Mouse (Mus musculus) midbrain, embryonic 11.5 days (tissue): ENCODE measurements around the gene Crim1. TPM values are rescaled to one million over a fixed set of nuclear protein-coding genes. Genes with fewer than 3 reads are reported as not detected.

Source experiments
- ATAC-seq: fragments of 200-750 bp; cut with Nextera tagmentation; 2 replicates; pipeline ENCODE4 v1.8.0; 2017; ENCODE audit warnings: moderate TSS enrichment, moderate library complexity; ENCODE audit not compliant: low FRiP score
- DNase-seq: peaks from one replicate; pipeline ENCODE4 v3.0.0; 2015; ENCODE audit warnings: low spot score; ENCODE audit errors: missing footprints
- H3K27ac ChIP-seq: fragments of 300-500 bp; sonication (generic); 2 replicates; pipeline ENCODE4 v1.5.1; 2014; ENCODE audit warnings: low read depth, low read length
- H3K27me3 ChIP-seq: fragments of 300-500 bp; sonication (generic); 2 replicates; pipeline ENCODE4 v1.6.1; 2014; ENCODE audit warnings: mild to moderate bottlenecking, low read length, moderate library complexity, mixed read lengths; ENCODE audit not compliant: control insufficient read depth, insufficient read depth
- H3K36me3 ChIP-seq: fragments of 300-500 bp; sonication (generic); 2 replicates; pipeline ENCODE4 v1.6.1; 2014; ENCODE audit warnings: mild to moderate bottlenecking, low read length, moderate library complexity, mixed read lengths; ENCODE audit not compliant: control insufficient read depth, insufficient read depth
- H3K4me1 ChIP-seq: fragments of 300-500 bp; sonication (generic); 2 replicates; pipeline ENCODE4 v1.6.1; 2014; ENCODE audit warnings: low read length; ENCODE audit not compliant: control insufficient read depth, insufficient read depth
- H3K4me2 ChIP-seq: fragments of 300-500 bp; sonication (generic); 2 replicates; pipeline ENCODE4 v1.6.1; 2014; ENCODE audit warnings: mild to moderate bottlenecking, moderate library complexity
- H3K4me3 ChIP-seq: fragments of 300-500 bp; sonication (generic); 2 replicates; pipeline ENCODE4 v1.5.1; 2014; ENCODE audit warnings: low read depth, low read length
- H3K9ac ChIP-seq: fragments of 300-500 bp; sonication (generic); 2 replicates; pipeline ENCODE4 v1.6.1; 2014; ENCODE audit warnings: low read length
- H3K9me3 ChIP-seq: fragments of 300-500 bp; sonication (generic); 2 replicates; pipeline ENCODE4 v1.6.1; 2016; ENCODE audit warnings: low read length; ENCODE audit not compliant: control insufficient read depth
- WGBS: fragments of 180-500 bp; shearing (Covaris S2); extraction: QIAGEN DNeasy Blood & Tissue Kit; methylation state at CpG from one replicate; pipeline ENCODE4 v1.1.7; 2014; 5-methylcytosine and 5-hydroxymethylcytosine counted together
- polyA plus RNA-seq: library from polyadenylated mRNA; unstranded; fragments of >200 nt; fragmentation: Nextera tagmentation; extraction: Ambion mirVana; gene quantifications from 2 replicates; pipeline ENCODE4 v1.2.1, GENCODE M21; 2014

Crim1 gene
- polyA plus RNA-seq, 1 experiment from 2014 or later: 4.4 TPM

DNA sequence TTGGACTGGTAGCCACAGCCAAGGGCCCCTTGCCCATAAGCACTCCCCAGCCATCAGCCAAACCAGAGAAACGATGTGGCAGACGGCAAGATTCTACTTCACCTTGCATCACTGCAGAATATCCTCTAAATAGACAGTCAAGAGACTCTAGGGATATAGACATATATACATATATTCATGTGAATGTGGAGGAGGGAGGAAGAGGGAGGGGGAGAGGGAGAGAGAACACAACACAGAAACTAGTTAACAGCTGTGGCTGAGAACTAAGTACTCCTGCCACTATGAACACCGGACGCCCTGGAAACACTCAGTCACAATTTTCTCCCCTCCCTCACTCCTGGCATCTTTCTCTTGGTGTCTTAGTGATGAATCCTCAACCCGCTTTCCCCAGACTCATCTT lies 189.5 kb downstream of the Crim1 start:
- Histone ChIP-seq H3K27me3 (no peaks in the 10 kb centered on the region), H3K4me1 (no peaks in the 10 kb centered on the region), H3K36me3 (no peaks in the 10 kb centered on the region), H3K9me3 (no peaks in the 10 kb centered on the region), H3K4me3 (no peak overlapping the region), H3K4me2 (no peak overlapping the region), H3K27ac (no peak overlapping the region), H3K9ac (no peak overlapping the region)
- ATAC-seq: no peak
- WGBS: 93% methylated on average over 5 of the region's 5 CpGs
- DNase-seq: no peak

DNA sequence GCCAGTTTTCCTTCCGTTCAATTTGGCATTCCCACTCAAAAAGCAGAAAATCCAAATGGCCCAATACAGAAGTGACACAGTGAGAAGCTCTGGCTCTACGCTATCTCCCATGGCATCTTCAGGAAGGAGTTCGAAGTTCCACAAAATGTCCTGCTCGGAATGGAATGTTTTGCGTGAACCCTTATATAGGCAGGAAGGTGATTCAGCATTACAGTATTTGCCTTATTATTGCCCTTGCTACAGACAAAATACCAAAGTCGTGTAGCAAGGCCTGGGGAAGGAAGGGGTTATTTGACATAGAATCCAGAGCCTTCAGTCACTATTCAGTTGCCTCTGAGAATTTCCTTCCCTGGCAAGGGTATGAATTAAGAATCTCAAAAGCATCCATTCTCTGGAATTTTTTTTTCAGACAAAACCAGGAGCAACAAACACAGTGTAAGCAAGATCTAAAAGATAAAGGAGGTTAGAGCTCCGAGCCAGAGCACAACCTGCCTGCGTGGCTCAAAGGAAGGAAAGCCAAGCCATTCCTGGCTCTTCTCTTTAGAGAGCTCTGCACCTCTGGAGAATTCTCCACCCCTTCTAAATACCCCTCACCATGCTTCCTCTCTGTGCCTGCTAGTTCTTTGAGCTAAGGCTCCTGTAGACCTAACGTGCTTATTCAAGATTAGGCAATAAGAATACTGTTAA lies 192.5 kb downstream of the Crim1 start:
- no peak overlapping the region for H3K4me2 ChIP-seq
- no peak overlapping the region for H3K27ac ChIP-seq
- H3K36me3 ChIP-seq: no peaks in the 10 kb centered on the region
- WGBS: 87% methylated on average over 9 of the region's 9 CpGs
- H3K27me3 ChIP-seq: no peaks in the 10 kb centered on the region
- H3K9ac ChIP-seq: no peak overlapping the region
- H3K4me1 ChIP-seq: no peaks in the 10 kb centered on the region
- no peaks in the 10 kb centered on the region for H3K9me3 ChIP-seq
- no peak for DNase-seq
- no peak overlapping the region for H3K4me3 ChIP-seq
- ATAC-seq: no peak

DNA sequence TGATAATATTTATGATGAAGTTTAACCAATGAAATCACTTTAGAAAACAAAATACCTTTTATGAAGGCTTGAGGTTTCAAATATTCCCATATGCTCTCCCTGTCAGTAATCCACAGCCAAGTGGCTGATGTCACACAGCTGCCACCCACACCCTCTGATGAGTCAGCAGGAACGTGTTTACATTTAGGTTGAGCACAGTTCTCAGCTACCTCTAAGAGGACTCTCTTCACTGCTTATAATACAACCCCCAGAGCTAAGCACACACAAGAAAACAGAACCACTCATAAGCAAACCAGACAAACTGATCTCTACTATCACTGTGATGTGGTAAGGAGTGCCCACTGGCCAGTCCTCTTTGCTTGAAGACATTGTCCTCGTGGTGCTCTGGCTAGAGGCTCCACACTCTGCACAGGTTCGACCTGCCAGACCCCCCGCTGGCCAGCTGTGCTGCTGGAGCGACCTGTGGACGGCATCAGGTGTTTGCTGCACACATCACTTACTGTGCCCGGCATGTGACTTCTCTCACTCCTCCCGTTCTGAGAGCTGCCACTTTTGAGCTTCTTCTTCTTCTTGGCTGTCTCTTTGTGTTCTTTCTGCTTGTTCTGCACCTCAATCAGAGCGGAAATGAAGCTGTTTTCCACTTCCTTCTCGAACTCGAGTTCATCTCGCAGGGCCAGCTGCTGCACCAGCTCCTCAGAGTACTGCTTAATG lies 200.2 kb downstream of the Crim1 start:
- Histone ChIP-seq H3K36me3 (peaks cover 3% of the 10 kb centered on the region; the same call in 1 of the 2 replicates), H3K4me1 (peaks cover 2% of the 10 kb centered on the region), H3K4me2 (no peak overlapping the region), H3K27me3 (no peaks in the 10 kb centered on the region), H3K9ac (no peak overlapping the region), H3K27ac (no peak overlapping the region), H3K9me3 (no peaks in the 10 kb centered on the region), H3K4me3 (no peak overlapping the region)
- ATAC-seq: no peak
- no peak for DNase-seq
- 85% methylated on average over 12 of the region's 12 CpGs for WGBS

DNA sequence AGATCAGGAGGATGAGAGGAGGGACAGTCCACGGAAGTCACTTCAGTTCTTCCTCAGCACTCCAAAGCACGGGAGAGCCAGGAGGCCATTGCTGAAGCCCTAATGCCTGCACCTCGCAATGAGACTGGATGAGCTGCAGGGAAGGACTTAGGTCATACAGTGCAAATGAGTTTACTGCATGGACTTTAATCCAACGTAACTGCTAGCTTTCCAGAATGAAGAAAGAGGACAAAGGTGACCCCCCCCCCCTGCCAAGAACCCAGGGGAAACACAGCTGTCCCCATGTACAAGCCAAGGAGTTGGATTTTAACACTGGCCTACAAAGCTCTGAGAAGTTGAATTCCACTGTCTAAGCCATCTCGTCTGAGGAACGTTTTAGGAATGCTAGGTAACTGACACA lies 201.3 kb downstream of the Crim1 start:
- DNase-seq (no peak), ATAC-seq (no peak)
- peaks cover 3% of the 10 kb centered on the region; the same call in 1 of the 2 replicates for H3K36me3 ChIP-seq
- H3K4me2 ChIP-seq: no peak overlapping the region
- H3K4me3 ChIP-seq: no peak overlapping the region
- 61% methylated on average over 6 of the region's 6 CpGs for WGBS
- no peak overlapping the region for H3K9ac ChIP-seq
- H3K9me3 ChIP-seq: no peaks in the 10 kb centered on the region
- peaks cover 2% of the 10 kb centered on the region for H3K4me1 ChIP-seq
- no peak overlapping the region for H3K27ac ChIP-seq
- no peaks in the 10 kb centered on the region for H3K27me3 ChIP-seq

DNA sequence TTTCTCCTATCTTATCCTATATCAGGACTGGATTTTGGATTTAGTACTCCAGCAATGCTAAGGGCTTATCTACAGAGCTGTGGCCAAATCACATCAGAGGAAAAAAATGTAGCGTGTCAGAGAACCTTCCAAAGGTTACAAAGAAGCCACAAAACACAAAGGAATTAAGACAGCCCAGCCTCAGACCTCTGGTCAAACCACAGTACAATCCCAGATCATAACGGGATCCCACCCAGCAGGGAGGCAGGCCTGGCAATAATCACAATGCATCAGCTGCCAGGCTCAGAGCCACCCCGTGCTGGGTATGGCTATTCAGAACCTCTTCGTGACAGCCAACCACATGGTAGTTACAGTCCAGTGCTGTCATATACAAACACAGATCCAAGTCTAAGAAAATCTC lies 201.7 kb downstream of the Crim1 start:
- Histone ChIP-seq H3K4me2 (no peak overlapping the region), H3K9me3 (no peaks in the 10 kb centered on the region), H3K4me1 (peaks cover 2% of the 10 kb centered on the region), H3K4me3 (no peak overlapping the region), H3K27ac (no peak overlapping the region), H3K36me3 (peaks cover 3% of the 10 kb centered on the region; the same call in 1 of the 2 replicates), H3K27me3 (no peaks in the 10 kb centered on the region), H3K9ac (no peak overlapping the region)
- WGBS: 40% methylated on average over 4 of the region's 4 CpGs
- ATAC-seq: no peak
- DNase-seq: no peak

DNA sequence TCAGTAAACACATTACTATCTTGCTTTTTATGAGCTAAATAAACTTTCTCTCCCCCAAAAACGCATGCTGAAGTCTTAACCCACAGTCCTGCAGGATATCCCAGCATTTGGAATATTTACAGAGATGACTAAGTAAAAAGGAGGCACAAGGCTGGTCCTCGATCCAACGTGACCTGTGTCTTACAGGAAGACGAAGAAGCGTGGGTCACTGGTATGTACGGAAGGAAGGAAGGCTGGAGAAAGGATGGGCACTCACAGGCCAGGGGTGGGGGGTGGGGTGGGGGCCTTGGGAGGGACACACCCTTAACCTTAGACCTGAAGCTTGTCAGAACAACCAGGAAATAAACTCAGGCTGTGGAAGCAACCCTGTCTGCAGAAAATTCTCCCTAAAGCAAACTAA lies 202.1 kb downstream of the Crim1 start:
- peaks cover 3% of the 10 kb centered on the region; the same call in 1 of the 2 replicates for H3K36me3 ChIP-seq
- H3K4me3 ChIP-seq: no peak overlapping the region
- H3K4me2 ChIP-seq: no peak overlapping the region
- 86% methylated on average over 6 of the region's 6 CpGs for WGBS
- no peak for DNase-seq
- no peaks in the 10 kb centered on the region for H3K9me3 ChIP-seq
- ATAC-seq: no peak
- no peak overlapping the region for H3K27ac ChIP-seq
- no peak overlapping the region for H3K9ac ChIP-seq
- no peaks in the 10 kb centered on the region for H3K27me3 ChIP-seq
- peaks cover 2% of the 10 kb centered on the region for H3K4me1 ChIP-seq

DNA sequence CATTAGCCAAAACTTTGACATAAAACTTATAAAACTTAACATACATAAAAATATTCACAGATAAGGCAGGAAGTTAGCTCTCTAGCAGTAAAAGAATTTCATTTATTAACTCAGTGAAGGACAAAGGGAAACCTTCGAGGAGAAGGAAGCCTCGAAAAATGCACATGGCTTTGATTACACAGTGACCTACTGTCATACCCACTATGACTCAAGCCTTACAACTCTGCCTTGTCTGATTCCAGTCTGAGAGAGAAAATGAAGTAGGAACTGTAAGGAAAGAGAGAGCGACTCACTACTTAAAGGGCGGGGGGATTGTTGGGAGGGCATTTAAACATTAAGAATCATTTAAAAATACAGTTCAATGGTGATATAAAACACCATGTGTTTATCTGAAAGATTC lies 203.2 kb downstream of the Crim1 start:
- no peaks in the 10 kb centered on the region for H3K27me3 ChIP-seq
- H3K4me2 ChIP-seq: no peak overlapping the region
- H3K4me3 ChIP-seq: no peak overlapping the region
- H3K9me3 ChIP-seq: no peaks in the 10 kb centered on the region
- DNase-seq: no peak
- no peak for ATAC-seq
- H3K4me1 ChIP-seq: peaks cover 2% of the 10 kb centered on the region
- H3K9ac ChIP-seq: no peak overlapping the region
- peaks cover 3% of the 10 kb centered on the region; the same call in 1 of the 2 replicates for H3K36me3 ChIP-seq
- no peak overlapping the region for H3K27ac ChIP-seq
- WGBS: 94% methylated on average over 4 of the region's 4 CpGs

DNA sequence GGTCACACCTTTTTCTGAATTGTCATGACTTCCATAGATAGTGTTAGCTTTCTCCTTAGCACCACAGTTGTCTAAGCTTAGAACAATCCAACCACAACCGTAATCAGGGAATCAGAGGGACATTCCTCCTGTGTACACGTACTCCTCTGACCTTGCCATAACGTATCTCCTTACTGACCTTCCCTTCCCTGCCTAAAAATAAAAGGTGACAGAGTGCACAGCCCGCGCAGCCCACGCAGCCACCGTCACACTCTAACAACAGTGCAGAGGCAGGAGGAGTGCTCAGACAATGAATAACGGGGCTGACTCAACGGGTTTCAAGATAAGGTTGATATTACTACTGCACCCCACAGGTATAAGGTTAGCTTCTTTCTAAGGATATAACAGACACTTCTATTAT lies 203.8 kb downstream of the Crim1 start:
- Histone ChIP-seq H3K4me1 (peaks cover 2% of the 10 kb centered on the region), H3K36me3 (peaks cover 3% of the 10 kb centered on the region; the same call in 1 of the 2 replicates), H3K27me3 (no peaks in the 10 kb centered on the region), H3K9me3 (no peaks in the 10 kb centered on the region), H3K4me3 (no peak overlapping the region), H3K27ac (no peak overlapping the region), H3K9ac (no peak overlapping the region), H3K4me2 (no peak overlapping the region)
- DNase-seq (no peak), ATAC-seq (no peak)
- WGBS: 93% methylated on average over 9 of the region's 9 CpGs

DNA sequence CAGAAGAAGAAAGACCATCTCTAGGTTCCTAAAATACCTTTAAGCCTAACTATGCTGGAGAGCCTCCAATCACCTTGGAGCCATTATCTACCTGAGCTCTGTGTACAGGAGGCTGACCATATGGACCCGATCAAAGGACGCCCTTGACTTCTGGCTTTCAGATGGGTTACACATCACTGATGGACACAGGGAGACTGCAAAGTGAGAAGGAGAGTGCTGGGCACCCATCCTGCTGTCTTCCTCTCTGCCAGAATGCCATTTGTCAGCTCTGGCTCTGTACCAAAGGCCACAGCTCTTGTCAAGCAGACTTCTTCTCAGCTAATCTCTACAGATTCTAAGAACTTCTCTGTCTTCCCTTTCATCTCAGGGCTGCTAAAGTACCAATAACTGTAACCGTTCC lies 205.3 kb downstream of the Crim1 start:
- Histone ChIP-seq H3K36me3 (peaks cover 2% of the 10 kb centered on the region; the same call in 1 of the 2 replicates), H3K9me3 (no peaks in the 10 kb centered on the region), H3K4me3 (no peak overlapping the region), H3K4me1 (peaks cover 2% of the 10 kb centered on the region), H3K27ac (no peak overlapping the region), H3K4me2 (no peak overlapping the region), H3K9ac (no peak overlapping the region), H3K27me3 (no peaks in the 10 kb centered on the region)
- WGBS: 93% methylated on average over 3 of the region's 3 CpGs
- no peak for DNase-seq
- ATAC-seq: no peak
